Mouse (Mus musculus) liver, embryonic 11.5 days (tissue): Measurements from ENCODE around the gene Fbxl8. TPM values are rescaled to one million over a fixed set of nuclear protein-coding genes. Genes with fewer than 3 reads are reported as not detected.

Source experiments
- ATAC-seq: fragments of 200-750 bp; cut with Nextera tagmentation; replicated peaks from 2 replicates; pipeline ENCODE4 v1.8.0; 2017; ENCODE audit warnings: moderate number of reproducible peaks, mild to moderate bottlenecking, moderate TSS enrichment, moderate library complexity; ENCODE audit not compliant: low FRiP score
- DNase-seq: peaks from one replicate; pipeline ENCODE4 v3.0.0-alpha.2; 2017; ENCODE audit warnings: low spot score
- H3K27ac ChIP-seq: fragments of 300-500 bp; sonication (generic); 2 replicates; pipeline ENCODE4 v1.5.1; 2014; ENCODE audit warnings: mild to moderate bottlenecking, low read depth, low read length, control low read depth
- H3K27me3 ChIP-seq: fragments of 300-500 bp; sonication (generic); replicated peaks from 2 replicates; pipeline ENCODE4 v1.6.1; 2014; ENCODE audit warnings: low read length, mixed read lengths; ENCODE audit not compliant: control insufficient read depth, insufficient read depth
- H3K36me3 ChIP-seq: fragments of 300-500 bp; sonication (generic); 2 replicates; pipeline ENCODE4 v1.6.1; 2014; ENCODE audit warnings: mild to moderate bottlenecking, low read length, moderate library complexity, mixed read lengths; ENCODE audit not compliant: control insufficient read depth, insufficient read depth
- H3K4me1 ChIP-seq: fragments of 300-500 bp; sonication (generic); replicated peaks from 2 replicates; pipeline ENCODE4 v1.6.1; 2014; ENCODE audit warnings: low read length, mixed read lengths; ENCODE audit not compliant: control insufficient read depth, insufficient read depth
- H3K4me2 ChIP-seq: fragments of 300-500 bp; sonication (generic); 2 replicates; pipeline ENCODE4 v1.6.1; 2014; ENCODE audit warnings: mild to moderate bottlenecking, control low read depth, moderate library complexity
- H3K4me3 ChIP-seq: fragments of 300-500 bp; sonication (generic); 2 replicates; pipeline ENCODE4 v1.5.1; 2014; ENCODE audit warnings: low read depth, low read length, control low read depth
- H3K9ac ChIP-seq: fragments of 300-500 bp; sonication (generic); 2 replicates; pipeline ENCODE4 v1.6.1; 2014; ENCODE audit warnings: low read depth, low read length, control low read depth
- H3K9me3 ChIP-seq: fragments of 300-500 bp; sonication (generic); 2 replicates; pipeline ENCODE4 v1.6.1; 2016; ENCODE audit warnings: low read length, inconsistent platforms, mixed read lengths; ENCODE audit not compliant: control insufficient read depth
- WGBS: fragments of 180-500 bp; shearing (Covaris S2); extraction: QIAGEN DNeasy Blood & Tissue Kit; methylation state at CpG from one replicate; pipeline ENCODE4 v1.1.7; 2014; 5-methylcytosine and 5-hydroxymethylcytosine counted together
- polyA plus RNA-seq: library from polyadenylated mRNA; unstranded; fragments of >200 nt; fragmentation: Nextera tagmentation; extraction: Ambion mirVana; gene quantifications from 2 replicates; pipeline ENCODE4 v1.2.1, GENCODE M21; 2014

Fbxl8 gene
- 2.0 and 2.4 TPM in 2 replicates for polyA plus RNA-seq

DNA sequence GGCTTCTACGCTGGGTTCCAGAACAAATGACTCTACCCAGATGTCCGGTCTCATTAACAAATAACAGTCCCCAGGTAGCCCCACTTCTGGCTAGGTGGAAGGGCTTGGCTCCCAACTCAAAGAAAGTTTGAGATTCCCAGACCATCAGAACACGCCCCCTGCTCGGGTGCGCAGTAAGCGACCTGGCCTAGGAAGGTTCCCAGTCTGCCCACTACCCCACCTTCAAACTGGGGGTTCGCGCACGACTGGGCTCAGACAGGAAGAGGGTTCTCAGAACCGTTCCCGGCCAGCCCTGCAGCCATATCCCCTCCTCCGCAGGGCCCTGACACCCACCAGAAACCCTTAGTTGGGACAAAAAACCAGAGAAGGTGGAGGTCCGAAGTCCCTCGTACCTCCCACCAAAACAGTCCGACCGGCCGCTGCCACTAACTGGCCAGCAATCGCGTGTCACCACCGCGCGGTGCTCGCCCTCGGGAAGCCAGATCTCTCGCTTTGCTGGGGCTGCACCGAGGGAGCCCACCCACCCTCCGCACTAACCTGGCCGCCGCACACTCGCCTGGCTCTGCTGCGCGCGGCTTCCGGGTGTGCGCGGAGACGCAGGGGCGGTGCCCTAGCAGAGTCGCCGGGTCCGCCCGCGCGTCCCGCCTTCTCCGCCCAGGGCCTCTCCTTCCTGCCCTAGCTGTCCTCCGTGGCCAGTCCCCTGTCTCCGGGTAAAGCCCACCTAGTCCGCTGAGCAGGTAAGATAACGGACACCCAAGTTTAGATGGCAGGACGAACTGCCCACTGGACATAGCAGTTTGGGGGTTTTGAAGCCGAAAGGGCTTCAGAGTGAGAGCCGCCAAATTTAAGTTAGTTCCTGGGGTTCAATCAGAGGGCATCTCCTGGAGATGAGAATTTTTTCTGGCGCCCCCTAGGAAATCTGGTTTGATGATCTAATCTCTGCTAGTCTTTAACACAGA, at the start of gene Fbxl8, which contains the start of gene Tradd:
Gene Fbxl8 (plus strand): TSS at position 625 of the 959 bp plus-strand sequence.
Gene Tradd (minus strand): TSS at position 586 of the 959 bp plus-strand sequence.
- no peaks in the 10 kb centered on the region for H3K36me3 ChIP-seq
- peak; percentile 78 for DNase-seq
- peak within 1 kb of the TSS; percentile 64 for H3K4me3 ChIP-seq
- peaks cover 6% of the 10 kb centered on the region; the same call in 1 of the 2 replicates for H3K9me3 ChIP-seq
- WGBS = 2% methylated on average over 54 of the region's 54 CpGs
- no peak within 1 kb of the TSS for H3K27ac ChIP-seq
- peak within 1 kb of the TSS; percentile 75 for H3K9ac ChIP-seq
- peaks cover 34% of the 10 kb centered on the region for H3K4me1 ChIP-seq
- ATAC-seq = peak; percentile 80
- H3K27me3 ChIP-seq = peaks cover 49% of the 10 kb centered on the region
- H3K4me2 ChIP-seq = peak within 1 kb of the TSS; percentile 81

DNA sequence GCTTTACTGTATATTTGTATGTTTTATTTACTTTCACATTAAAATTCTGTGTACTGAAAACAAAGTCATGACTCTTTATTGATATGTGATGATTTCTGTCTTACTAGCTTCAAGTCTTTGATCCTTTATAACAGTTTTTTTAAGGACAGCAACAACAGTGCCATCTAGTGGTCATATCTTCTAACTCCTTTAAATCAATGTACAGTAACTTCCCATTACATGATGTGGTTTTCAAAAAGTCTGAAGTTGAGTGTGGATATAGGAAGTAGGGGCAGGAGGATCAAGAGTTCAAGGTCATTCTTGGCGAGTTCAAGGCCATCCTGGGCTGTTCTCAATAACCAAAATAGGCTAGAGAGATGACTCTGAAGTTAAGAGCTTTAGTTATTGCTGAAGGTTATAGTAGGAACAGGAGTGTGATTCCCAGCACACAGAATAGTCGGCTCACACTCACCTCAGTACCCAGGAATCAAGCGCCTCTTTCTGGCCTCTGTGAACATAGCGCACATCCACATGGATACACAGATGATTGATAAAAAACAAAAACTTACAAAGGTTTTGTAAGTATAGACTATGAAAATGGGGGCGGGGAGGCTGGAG, 46.4 kb upstream of the Fbxl8 start:
- 69% methylated on average over 5 of the region's 5 CpGs for WGBS
- ATAC-seq (no peak), DNase-seq (no peak)
- Histone ChIP-seq H3K9me3 (no peaks in the 10 kb centered on the region), H3K27ac (no peak overlapping the region), H3K4me3 (no peak overlapping the region), H3K27me3 (no peaks in the 10 kb centered on the region), H3K36me3 (peaks cover 4% of the 10 kb centered on the region; the same call in 1 of the 2 replicates), H3K4me2 (no peak overlapping the region), H3K4me1 (no peaks in the 10 kb centered on the region), H3K9ac (no peak overlapping the region)

DNA sequence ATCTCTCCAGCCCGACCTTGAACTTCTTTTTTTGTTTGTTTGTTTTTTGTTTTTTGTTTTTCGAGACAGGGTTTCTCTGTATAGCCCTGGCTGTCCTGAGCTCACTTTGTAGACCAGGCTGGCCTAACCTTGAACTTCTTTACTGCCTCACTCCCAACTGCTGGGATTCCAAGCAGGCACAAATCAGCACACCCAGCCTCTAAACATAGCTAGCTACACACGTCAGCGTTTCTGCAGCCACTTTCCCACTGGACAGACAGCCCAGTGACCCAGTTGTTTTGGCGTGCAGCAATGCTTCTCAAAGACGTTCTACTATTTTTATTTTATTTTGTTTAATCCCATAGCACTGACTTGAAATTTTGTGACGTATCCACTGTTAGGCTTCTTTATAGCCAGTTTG, 40.6 kb upstream of the Fbxl8 start:
- H3K27me3 ChIP-seq = no peaks in the 10 kb centered on the region
- ATAC-seq (no peak), DNase-seq (no peak)
- no peak overlapping the region for H3K4me3 ChIP-seq
- 80% methylated on average over 7 of the region's 7 CpGs for WGBS
- no peaks in the 10 kb centered on the region for H3K9me3 ChIP-seq
- no peak overlapping the region; the same call in 1 of the 2 replicates for H3K9ac ChIP-seq
- H3K36me3 ChIP-seq = no peaks in the 10 kb centered on the region
- H3K4me1 ChIP-seq = peaks cover 6% of the 10 kb centered on the region; the same call in 1 of the 2 replicates
- H3K4me2 ChIP-seq = no peak overlapping the region
- no peak overlapping the region for H3K27ac ChIP-seq

DNA sequence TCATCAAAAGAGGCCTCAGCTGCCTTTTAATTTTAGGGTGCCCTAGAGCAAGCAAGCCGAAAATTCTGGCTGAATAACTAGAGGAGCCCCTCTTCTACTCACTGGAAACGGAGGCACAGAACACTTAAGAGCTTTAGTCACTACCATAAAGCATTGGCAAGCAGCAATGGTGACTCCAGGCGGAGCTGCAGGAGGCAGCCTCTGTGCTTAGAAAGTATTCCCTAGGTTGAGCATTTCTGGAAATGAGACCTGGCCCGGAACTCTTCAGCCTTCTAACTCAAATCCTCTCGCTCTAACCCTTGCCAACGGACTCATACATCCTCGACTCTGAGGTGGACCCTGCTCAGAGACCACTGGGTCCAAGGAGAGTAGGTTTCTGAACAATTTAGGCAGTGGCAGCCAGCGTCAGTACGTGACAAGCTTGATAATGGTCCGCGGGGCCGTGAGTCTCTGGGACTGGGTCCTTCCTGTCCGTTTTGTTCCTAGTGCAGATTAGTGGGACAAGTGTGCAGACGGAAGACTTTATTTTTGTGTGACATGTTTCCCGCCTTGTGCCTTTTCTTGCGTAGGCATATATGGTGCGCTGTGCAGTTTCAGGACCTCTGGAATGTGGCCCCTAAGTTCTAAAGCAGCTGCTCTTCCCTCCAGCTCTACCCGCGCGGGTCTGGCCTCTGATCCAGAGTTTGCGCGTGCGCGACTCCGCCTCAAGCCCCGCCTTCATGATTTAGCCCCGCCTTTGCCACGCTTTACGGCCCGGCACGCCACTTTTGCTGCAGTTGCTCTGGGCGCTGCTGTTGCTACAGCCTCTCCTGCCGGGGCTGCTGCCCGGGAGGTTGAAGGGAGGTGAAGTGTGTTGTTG, 39.8 kb upstream of the Fbxl8 start, which contains the start of gene D230025D16Rik:
Gene D230025D16Rik (plus strand): TSS at position 733 of the 859 bp plus-strand sequence.
- peak within 1 kb of the TSS; percentile 95 for H3K9ac ChIP-seq
- no peaks in the 10 kb centered on the region for H3K9me3 ChIP-seq
- H3K4me3 ChIP-seq = peak within 1 kb of the TSS; percentile 99
- H3K27me3 ChIP-seq = no peaks in the 10 kb centered on the region
- 4% methylated on average over 34 of the region's 34 CpGs for WGBS
- H3K27ac ChIP-seq = peak within 1 kb of the TSS; percentile 80
- peak within 1 kb of the TSS; percentile 87 for H3K4me2 ChIP-seq
- H3K4me1 ChIP-seq = peaks cover 6% of the 10 kb centered on the region; the same call in 1 of the 2 replicates
- DNase-seq = peak; percentile 97
- peak; percentile 92 for ATAC-seq
- H3K36me3 ChIP-seq = no peaks in the 10 kb centered on the region

DNA sequence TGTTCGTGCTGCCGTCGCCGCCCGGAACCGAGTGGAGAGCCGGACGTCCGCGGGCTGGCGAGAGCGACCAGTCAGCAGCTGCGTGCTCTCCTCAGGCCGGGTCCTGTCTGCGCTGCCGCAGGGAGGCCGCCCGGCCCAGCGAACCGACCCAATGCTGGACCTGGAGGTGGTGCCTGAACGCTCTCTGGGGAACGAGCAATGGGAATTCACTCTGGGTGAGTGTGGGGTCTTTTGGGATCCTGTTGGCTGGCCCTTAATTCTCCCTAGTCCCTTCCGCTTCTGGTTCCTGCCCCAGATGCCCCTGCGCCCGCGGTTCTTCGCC, 39.2 kb upstream of the Fbxl8 start:
- peak overlapping the region; percentile 99 for H3K4me3 ChIP-seq
- WGBS = under 1% methylated on average over 27 of the region's 27 CpGs
- peaks cover 6% of the 10 kb centered on the region; the same call in 1 of the 2 replicates for H3K4me1 ChIP-seq
- DNase-seq (no peak), ATAC-seq (no peak)
- H3K27me3 ChIP-seq = no peaks in the 10 kb centered on the region
- no peaks in the 10 kb centered on the region for H3K9me3 ChIP-seq
- no peaks in the 10 kb centered on the region for H3K36me3 ChIP-seq
- peak overlapping the region; percentile 87 for H3K4me2 ChIP-seq
- H3K27ac ChIP-seq = peak overlapping the region; percentile 68; the same call in 1 of the 2 replicates
- H3K9ac ChIP-seq = peak overlapping the region; percentile 95

DNA sequence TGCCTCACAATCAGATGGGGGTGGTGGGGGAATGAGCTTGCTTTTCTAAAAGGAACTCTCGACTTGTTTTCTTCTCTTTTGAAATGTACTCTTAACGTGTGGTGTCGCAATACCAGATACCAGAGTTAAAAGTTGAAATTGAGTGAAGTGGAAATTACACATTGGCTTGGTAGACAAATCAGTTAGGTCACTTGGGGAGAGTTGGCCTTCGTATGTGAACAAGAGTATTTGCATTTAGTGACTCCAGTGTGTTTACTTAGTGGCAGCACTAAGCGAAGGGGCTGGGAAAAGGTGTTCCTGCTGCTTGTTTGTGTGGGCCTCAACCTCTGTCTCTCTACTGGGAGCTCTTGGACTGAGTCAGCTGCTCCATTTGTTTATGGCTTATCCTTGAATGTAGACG, 38.5 kb upstream of the Fbxl8 start:
- no peak for ATAC-seq
- DNase-seq = no peak
- Histone ChIP-seq H3K4me1 (peaks cover 6% of the 10 kb centered on the region; the same call in 1 of the 2 replicates), H3K27me3 (no peaks in the 10 kb centered on the region), H3K27ac (peak overlapping the region; percentile 68), H3K4me3 (peak overlapping the region; percentile 99), H3K9ac (peak overlapping the region; percentile 95), H3K4me2 (peak overlapping the region; percentile 87), H3K9me3 (no peaks in the 10 kb centered on the region), H3K36me3 (no peaks in the 10 kb centered on the region)
- 18% methylated on average over 6 of the region's 6 CpGs for WGBS

DNA sequence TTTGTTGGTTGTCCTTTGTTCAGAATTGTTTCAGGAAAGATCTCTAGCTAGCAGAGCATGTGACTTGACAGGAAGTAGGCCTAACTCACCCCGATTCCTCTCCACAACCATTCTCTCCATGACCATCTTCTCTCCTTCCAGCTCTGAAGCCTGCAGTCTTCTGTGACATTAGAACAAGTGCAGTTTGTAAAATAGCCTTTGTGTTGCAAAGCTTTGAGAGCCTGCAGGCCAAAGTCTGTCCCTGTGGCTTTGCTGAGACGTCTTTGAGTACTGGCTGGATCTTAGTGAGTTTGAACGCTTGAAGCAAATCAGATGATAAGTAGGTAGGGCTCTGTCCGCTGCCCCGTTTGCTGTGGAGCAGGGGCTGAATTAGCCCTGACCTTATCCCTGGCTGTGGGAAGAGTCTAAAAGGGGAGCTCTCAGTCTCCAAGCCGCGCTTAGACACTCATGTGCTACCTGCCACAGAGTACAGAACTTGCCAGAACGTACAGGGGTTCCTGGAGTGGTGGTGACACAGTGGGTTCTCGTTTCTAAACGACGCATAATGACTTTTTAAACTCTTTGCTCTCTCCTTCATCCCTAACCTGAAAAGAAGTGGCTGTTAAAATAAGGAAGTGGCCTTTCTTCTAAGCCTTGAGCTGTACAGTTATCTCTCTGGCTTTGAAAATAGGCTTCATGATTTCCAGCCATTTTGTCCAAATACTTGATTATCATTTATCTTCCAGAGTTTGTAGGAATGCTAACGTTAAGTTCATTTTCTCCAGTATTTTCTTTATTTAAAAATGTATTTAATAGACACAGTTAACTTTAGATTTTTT, 32.7 kb upstream of the Fbxl8 start:
- Histone ChIP-seq H3K27ac (no peak overlapping the region), H3K9ac (no peak overlapping the region), H3K27me3 (no peaks in the 10 kb centered on the region), H3K4me1 (peaks cover 11% of the 10 kb centered on the region), H3K36me3 (peaks cover 3% of the 10 kb centered on the region; the same call in 1 of the 2 replicates), H3K4me3 (no peak overlapping the region), H3K4me2 (no peak overlapping the region), H3K9me3 (no peaks in the 10 kb centered on the region)
- ATAC-seq = no peak
- DNase-seq = no peak
- WGBS = 76% methylated on average over 12 of the region's 12 CpGs
